ENCODE assay signal across 21 mouse cellular contexts in the genomic region with DNA sequence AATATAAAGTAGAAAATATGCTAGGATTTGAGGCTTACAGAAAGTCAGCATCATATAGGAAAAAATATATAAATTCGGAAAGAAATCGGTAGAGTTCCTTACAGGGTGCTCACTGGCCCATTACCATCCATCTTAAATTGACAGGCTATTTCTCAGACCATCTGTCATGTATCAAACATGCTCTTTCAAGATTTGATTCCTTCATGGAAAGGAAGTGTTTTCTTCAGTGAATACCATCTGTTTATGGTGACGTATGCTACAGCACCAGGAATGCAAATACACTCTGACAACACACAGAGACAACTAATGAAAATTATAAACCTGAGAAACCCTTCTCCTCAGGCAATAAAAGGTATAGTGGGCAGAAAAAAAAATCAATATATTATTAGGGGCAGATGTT.
"Had no signal": no experiment of that assay in that cellular context is flagged by ENCODE, and none has a peak within 500 bp of the region (broad histone marks: within the 10 kb centered on the region; RNA-seq: fewer than 3 reads in every experiment).

No protein-coding gene starts in this region.

- H3K27ac ChIP-seq: midbrain, embryonic 10.5 days; midbrain, embryonic 12.5 days; neural tube, embryonic 13.5 days; neural tube, embryonic 15.5 days; stomach, embryonic 15.5 days; stomach, postnatal 0 days had no signal

- H3K4me1 ChIP-seq: midbrain, embryonic 10.5 days; neural tube, embryonic 13.5 days; neural tube, embryonic 15.5 days; stomach, embryonic 15.5 days had no signal

- H3K27me3 ChIP-seq: midbrain, embryonic 12.5 days; neural tube, embryonic 13.5 days; neural tube, embryonic 15.5 days; stomach, embryonic 15.5 days had no signal

- H3K9ac ChIP-seq: lung, embryonic 14.5 days; midbrain, embryonic 12.5 days; neural tube, embryonic 13.5 days; neural tube, embryonic 15.5 days; stomach, embryonic 15.5 days had no signal

- H3K36me3 ChIP-seq: midbrain, embryonic 10.5 days; midbrain, embryonic 12.5 days; neural tube, embryonic 13.5 days; neural tube, embryonic 15.5 days; stomach, embryonic 15.5 days had no signal

- ATAC-seq: midbrain, embryonic 16.5 days had no signal

- H3K4me2 ChIP-seq: lung, embryonic 14.5 days; midbrain, embryonic 12.5 days; neural tube, embryonic 13.5 days; neural tube, embryonic 15.5 days; stomach, embryonic 15.5 days had no signal

- H3K9me3 ChIP-seq: midbrain, embryonic 10.5 days; midbrain, embryonic 12.5 days; neural tube, embryonic 13.5 days; neural tube, embryonic 15.5 days; stomach, embryonic 15.5 days had no signal

- H3K4me3 ChIP-seq: midbrain, embryonic 10.5 days; midbrain, embryonic 12.5 days; myocyte; neural tube, embryonic 13.5 days; neural tube, embryonic 15.5 days; stomach, embryonic 15.5 days had no signal

- DNase-seq: lung, adult 18-20 months; lung, embryonic 14.5 days; lung, postnatal 10 days; lung, postnatal 4 days; midbrain, embryonic 14.5 days; retina, postnatal 1 day; right cerebral cortex, adult 18-20 months; right cerebral cortex, postnatal 25 days; right cerebral cortex, postnatal 4 days; spleen, adult 18-20 months; thymus, adult 2 months; thymus, postnatal 14 days; thymus, postnatal 36 days had no signal
